Mouse (Mus musculus) kidney, postnatal 4 days (tissue): ENCODE results near the gene Pygm.

Source experiments
- DNase-seq, 2 experiments: peaks; one replicate each; pipeline ENCODE4 v3.0.0; 2021; ENCODE audit warnings: mixed read lengths in 2 of 2

Pygm gene

DNA sequence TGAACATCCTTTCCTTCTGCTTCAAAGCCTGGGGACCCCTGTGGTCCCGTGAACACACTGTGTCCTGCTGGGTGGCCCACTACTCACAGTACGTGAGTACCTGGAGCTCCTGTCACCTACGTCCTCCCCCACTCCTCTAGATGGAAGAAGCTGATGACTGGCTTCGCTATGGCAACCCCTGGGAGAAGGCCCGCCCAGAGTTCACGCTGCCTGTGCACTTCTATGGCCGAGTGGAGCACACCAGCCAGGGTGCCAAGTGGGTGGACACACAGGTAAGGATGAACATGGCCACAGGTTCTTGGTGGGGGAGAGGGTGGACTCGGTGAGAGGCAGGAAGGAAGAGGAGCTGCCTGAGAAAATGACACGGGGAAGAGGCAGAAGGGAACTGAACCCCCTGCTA is 2.0 kb downstream of the Pygm start:
- no peak for DNase-seq

DNA sequence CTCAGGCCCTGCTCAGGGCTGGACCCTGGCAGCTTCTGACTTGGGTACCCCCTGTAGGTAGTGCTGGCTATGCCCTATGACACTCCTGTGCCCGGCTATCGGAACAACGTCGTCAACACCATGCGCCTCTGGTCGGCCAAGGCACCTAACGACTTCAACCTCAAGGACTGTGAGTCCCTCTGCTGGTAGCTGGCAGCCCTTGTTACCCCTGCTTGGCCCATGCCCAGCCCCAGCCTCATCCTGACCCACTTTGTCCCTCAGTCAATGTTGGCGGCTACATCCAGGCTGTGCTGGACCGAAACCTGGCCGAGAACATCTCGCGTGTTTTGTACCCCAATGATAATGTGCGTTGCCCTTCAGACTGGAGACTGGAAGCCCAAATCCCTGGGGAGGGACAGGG is 3.8 kb downstream of the Pygm start:
- no peak for DNase-seq

DNA sequence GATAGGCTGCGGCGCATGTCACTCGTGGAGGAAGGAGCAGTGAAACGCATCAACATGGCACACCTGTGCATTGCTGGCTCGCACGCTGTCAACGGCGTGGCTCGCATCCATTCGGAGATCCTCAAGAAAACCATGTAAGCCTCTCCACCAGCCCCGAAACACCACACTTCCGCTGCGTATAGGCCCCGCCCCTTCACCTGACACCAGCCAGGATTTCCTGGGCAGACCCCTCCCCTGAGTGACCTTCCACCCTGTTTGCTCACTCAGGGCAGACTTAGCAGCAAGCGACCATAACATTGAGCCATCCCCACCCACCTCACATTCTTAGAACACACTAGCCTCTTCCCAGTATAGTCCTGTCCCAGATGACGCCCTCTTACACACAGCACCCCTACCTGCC is 5.6 kb downstream of the Pygm start:
- peak; percentile 58 to 75 for DNase-seq

DNA sequence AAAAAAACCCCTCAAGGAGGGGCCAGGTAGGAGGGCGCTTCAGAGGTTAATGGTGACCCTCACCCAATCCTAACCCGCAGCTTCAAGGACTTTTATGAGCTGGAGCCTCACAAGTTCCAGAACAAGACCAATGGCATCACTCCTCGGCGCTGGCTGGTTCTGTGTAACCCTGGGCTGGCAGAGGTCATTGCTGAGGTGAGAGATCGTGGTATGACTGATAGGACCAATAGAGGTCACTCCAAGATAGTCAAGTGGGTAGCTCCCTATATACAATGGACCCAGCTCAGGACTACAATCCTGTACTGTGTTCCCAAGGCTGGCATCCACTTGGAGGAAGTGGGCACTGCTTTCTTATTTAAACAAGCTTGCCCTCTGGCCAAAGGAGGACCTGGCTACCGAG is 6.1 kb downstream of the Pygm start:
- no peak for DNase-seq

DNA sequence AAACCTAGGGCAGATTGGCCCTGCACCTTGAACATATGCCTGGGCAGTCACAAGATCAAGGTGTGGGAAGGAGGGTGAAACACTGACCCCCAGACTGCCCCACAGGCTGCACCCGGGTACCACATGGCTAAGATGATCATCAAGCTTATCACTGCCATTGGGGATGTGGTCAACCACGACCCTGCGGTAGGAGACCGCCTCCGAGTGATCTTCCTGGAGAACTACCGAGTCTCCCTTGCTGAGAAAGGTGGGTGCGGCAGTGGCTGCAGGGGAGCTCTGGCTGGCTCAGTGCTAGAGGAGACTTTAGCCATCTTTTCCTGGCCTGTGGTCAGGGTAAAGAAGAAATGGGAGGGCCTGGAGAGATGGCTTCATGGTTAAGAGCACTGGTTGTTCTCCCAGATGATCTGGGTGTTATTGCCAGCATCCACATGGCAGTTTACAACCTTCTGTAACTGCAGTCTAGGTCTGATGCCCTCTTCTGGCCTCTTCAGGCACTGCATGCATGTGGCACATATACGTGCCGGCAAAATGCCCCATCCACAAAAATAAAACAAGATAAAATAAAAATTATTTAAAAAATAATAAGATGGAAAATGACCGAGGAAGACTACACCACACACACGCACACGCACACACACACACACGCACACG is 8.7 kb downstream of the Pygm start:
- peak; percentile 47 to 55 for DNase-seq

DNA sequence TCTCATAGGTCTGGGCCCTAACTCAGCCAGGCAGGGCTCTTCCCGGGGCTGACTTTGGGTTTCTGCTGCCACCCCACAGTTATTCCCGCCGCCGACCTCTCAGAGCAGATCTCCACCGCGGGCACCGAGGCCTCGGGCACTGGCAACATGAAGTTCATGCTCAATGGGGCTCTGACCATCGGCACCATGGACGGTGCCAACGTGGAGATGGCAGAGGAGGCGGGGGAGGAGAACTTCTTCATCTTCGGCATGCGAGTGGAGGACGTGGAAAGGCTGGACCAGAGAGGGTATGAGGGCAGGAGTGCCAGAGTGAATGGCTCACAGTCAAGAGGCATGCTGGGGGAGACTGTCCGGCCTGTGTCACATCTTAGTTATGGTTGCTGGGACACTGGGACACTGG is 9.4 kb downstream of the Pygm start:
- DNase-seq, result no peak

DNA sequence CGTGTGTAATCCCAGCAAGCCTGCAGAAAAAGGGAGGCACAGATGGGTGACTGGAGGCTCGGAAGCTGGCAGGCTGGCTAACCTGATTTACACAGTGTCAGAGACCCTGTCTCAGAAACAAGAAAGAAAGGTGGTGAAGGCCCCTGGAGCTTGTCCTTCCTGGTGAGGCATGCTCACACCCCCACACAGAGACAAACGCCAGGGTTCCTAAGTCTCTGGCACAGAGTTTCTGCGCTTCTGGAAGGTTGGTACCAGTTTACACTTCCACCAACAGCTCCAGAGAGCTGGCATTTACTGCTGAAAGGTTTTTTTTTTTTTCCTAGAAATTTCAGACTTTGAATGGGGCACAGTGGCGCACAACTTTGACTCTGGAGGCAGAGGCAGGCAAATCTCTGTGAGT is 12.0 kb downstream of the Pygm start:
- DNase-seq, result no peak

DNA sequence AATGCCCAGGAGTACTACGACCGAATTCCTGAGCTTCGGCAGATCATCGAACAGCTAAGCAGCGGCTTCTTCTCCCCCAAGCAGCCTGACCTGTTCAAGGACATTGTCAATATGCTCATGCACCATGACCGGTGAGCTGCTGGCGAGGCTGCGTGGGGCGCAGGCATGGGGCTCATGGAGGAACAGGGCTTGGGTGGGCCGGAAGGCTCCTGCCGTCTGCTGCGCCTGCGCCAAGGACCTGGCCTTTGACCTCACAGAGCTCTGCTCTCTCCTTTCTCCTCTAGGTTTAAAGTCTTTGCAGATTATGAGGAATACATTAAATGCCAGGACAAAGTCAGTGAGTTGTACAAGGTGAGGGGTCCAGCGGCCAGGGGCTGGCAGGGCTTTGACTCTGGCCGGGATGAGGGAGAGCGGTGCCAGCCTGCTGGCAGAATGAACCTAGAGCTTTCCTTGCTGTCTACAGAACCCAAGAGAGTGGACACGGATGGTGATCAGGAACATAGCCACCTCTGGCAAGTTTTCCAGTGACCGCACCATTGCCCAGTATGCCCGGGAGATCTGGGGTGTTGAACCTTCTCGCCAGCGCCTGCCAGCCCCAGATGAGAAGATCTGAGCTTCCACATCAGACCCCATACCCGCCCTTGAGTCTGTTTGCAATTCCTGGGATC is 13.5 kb downstream of the Pygm start:
- DNase-seq, result no peak

DNA sequence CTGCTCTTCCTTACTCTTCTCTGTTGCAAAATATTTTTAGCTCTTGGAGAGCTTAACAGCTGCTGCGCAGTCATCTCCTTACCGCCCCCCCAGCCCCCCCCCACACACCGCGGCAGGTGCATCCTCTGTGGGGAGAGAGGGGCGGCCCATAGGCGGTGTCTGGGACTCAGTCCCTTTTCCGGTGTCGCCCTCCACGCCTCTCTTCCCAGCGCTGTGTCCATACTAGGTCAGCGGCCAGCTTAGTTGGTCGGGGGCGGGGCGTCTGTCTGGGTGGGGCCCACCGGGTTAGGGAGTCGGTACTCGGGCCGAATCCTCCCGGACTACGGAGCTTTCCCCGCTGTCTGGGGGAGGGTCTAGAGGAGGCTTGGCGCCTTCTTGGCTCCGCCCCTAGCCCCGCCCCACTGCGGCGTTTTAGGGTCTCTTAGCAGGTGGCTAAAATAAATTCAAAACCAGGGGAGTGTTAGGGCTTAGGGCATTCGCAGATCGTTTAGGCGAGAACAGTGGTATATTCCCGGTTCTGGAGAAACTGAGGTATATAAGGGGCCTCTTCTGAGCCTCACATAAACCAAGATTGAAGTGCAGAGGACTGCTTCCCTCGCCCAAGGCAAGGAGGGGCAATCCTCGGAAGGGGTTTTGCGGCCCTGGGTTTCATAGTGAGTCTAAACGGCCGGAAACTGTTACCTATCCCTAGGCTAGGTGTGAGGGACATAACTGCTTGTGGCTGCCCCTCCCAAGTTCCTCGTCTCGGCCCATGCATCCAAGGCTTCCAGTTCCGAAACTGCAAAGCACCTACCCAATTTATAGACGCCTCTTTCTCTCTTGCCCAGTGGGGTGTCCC is 14.5 kb downstream of the Pygm start:
- peak; percentile 82 to 85 for DNase-seq

DNA sequence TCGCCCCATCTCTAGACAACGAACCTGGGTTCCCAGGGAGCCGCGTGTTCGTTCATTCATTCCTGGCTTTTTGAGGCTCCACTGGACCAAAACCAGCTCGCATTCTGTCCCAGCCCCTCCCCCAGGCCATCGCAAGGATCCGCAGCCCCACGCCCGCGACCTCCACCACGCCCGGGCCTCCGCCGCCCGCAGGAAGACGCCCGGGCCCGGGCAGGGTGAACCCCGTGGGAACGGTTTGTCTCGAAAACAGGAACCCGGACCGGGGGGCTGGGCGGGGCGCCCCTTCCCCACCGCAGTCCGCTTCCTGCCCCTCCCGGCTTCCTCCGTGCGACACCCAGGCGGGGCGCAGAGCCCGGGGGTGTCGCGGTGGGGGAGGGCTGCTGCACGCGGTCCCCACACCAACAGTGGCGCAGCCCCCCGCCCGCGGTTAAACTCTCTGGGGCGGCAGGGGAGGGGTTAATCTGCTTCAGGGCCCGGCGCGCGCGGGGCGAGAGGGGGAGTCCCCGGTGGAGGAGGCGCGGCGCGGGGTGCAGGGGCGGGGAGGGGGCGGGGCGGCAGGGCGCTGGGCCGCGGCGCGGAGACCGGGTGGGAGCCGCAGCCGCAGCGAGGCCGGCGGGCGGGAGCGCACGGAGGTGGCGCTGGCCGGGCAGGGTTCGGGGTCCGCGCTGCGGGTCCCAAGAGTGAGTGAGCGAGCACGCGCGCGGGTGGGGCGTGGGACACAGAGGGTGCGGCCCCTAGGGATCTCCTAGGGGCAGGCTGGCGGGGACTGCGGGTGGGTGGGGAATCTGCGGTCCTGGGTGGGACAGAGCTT is 15.3 kb downstream of the Pygm start, which contains the start of gene Rasgrp2:
Gene Rasgrp2 (plus strand): TSS at position 56 of the 811 bp plus-strand sequence.
- DNase-seq, result peak; percentile 67 to 76

DNA sequence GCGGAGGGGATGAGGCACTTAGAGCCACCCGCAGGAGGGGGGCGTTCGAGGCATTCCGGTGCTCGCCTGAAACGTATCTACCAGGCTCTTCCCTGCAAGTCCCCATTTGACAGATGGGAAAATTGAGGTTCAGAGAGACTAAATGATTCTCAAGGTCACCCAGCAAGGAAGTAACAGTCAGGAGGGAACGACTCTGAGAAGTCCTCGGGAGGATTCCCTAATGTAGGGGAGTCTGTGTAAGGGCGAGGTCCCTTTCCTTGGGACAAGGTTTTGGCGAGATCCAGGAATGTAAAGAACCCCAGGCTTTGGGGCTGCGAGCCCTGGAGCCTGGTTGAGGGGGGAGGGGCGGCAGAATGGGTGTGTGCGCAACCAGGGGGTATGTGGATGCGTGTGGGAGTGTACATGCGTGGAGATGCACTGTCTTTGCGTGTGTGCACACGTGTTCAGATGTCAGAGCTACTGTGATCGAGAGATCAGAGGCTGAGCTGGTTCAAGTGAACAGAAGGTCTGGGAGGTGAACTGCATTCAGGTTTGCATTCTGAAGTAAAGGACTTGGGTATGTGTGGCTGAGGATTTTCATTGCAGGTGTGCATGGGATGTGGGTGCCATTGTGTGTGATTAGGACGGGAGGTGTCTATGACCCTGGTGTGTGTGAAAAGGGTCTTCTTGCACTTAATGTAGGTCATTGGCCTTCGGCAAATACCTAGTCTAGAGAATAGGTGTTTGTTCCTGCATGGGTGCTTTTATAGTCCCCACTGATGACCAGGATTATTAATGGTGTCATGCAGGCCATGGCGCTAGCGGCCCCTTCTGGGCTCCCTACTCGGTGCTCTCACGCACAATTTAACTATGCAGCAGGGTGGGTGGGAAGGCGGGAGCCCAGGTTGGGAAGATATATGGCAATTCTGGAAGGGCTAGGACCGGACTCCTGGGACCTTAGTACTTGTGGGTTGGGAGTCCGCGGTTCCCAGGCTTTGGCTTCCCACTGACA is 16.2 kb downstream of the Pygm start:
- peak; percentile 45 to 65 for DNase-seq

DNA sequence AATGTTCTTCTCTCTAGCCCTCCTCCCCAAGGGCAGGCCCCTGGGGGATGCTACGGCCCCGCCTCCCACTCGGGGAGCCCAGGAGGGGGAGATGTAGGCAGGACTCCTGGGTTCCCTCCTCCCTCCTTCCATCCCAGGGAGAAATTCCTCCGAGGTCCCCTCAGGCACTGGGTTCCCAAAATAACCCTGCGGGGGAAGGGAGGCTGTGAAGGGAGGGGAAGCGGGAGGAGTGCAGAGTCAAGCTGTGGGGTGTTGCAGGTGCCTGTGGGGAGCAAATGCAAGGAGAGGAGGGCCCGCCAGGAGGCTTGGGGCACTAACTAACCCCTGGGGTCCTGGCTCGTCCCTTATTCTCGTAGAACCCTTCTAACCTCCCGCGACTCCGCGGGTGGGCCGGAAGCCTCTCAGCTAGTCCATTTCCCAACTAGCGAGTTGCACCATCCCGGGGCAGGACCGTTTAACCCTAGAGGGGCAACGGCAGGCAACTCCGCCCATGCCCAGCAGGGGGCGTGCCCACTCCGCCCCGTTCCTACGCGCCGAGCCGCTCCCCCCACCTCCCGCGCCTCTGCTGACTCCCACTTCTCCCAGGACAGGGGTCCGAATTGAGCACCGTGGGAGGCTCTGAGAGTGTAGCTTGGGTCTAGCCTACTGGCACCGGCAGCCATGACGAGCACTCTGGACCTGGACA is 17.1 kb downstream of the Pygm start:
- peak; percentile 89 to 92 for DNase-seq

DNA sequence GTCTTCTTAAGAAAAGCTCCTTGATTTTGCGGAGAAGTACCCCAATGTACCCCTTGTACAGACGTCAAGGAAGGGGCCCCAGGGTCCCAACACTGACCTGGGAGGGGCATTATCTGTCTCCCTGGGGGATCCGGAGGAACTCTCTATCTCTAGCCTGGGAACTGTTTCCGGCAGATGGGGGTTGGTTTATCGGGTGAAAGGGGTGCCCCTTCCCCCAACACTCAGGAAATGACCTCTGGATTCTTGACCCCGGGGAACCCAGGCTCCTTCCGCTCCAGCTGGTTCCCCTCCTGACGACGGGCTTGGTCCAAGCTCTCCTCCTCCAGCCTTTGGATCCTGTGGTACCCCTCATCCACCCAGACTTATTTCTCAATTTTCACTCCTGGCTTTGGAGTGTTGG is 17.8 kb downstream of the Pygm start:
- DNase-seq, result peak; percentile 72 to 78

DNA sequence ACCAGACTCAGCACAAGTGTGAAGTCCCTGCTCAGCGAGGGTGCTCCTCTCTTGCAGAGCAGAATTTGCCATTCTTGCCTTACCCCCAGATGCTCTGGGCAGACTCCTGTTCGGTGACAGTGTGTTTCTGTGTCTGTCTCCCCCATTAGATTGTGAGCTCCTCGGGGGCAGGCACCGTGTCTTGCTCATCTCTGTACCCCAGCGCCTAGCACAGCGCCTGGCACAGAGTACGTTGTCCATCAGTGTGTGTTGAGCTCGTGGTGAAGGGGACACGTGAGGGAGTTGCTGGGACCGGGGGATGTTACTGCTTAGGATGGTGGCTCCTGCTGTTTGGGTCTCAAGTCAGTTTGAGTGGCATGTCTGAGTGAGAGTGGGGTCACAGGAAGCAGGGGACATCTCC is 19.7 kb downstream of the Pygm start:
- DNase-seq, result no peak

DNA sequence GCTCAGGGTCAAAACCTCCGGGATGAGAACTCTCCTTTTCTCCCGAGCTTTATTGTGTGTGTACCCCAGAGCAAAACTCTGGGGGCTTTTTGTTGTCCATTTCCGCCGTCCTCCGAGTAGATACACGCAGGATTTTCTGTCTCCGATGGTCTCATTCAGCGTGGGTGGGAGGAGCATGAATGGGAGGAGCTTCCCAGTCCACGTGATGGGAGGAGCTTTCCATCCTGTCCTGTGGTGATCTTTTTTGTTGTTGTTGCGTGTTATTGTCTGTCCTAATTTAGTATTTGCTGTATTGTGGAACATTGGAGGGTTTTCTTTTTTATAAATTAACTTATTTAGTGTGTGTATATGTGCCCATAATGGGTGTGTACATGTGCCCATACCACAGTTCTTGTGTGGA is 21.2 kb downstream of the Pygm start:
- DNase-seq, result no peak

DNA sequence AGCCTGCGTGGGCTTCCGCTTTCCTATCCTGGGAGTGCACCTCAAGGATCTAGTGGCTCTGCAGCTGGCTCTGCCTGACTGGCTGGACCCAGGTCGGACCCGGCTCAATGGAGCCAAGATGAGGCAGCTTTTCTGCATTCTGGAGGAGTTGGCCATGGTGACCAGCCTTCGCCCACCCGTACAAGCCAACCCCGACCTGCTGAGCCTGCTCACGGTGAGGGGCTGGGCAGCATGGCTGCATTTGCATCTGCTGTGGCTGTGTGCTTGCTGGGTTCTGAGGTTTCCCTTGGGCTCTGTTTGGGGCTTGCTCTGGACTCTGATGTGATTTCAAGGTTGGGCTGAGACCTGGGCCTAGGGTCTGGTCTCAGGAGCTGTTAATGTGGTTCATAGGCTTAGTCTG is 22.9 kb downstream of the Pygm start:
- peak in 1 of 2 experiments; percentile 13 for DNase-seq

DNA sequence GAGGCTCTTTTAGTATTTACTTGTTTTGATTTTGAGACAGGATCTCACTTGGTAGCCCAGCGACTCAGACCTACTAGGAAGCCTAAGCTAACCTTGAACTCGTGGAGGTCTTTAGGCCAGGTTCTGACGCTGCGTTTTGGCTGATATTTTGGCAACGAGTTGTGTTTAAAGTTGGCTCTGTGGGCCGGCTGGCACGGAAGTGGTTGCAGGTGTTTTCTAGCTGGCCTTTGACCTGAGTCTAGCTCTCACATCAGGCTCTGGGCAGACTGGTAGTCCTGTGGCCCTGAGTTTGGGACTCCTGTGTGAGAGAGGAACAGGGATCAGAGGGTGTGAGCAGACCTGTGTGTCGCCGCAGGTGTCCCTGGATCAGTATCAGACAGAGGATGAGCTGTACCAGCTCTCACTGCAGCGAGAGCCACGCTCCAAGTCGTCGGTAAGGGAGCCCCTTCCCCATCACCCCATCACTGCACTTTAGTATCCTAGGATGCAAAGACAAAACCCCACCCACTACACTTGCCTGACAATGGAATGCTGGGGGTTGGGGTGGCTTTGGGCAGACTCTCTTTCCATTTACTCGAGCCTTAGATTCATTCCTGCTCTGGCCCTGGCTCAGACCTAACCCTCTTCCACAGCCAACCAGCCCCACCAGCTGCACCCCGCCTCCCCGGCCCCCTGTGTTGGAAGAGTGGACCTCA is 23.8 kb downstream of the Pygm start:
- no peak for DNase-seq

DNA sequence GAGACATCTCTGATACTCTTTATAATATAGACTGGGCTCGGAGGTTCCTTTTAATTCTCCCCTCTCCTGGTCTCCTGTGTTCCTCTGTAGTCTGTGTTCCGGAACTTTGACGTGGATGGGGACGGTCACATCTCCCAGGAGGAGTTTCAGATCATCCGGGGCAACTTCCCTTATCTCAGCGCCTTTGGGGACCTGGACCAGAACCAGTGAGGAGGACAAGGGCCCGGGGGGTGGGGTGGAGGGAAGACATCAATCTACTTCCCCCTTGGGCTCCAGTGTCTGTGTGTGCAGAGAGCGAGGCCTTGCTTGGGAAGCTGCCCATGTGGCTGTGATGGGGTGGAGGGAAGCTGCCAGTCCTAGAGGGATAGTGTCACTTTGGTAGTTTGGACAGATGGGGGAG is 24.6 kb downstream of the Pygm start:
- peak in 1 of 2 experiments; percentile 8 for DNase-seq

DNA sequence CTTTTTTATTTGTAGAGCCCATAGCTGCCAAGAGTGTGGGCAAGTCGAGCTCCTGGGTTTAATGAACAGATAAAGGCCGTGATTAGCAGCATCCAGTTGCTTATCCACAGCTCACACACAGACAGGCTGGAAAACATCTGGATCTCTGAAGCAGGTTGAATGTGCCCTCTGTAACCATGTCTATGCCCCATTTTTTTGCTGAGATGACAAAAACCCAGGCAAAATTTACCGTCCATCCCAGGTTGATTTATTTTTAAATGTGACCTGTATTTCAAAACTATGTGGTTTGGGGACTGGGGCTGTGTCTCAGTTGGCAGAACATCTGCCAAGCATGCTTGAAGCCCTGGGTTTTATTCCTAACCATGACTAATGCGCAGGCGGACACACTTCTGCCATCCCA is 25.0 kb downstream of the Pygm start:
- no peak for DNase-seq

DNA sequence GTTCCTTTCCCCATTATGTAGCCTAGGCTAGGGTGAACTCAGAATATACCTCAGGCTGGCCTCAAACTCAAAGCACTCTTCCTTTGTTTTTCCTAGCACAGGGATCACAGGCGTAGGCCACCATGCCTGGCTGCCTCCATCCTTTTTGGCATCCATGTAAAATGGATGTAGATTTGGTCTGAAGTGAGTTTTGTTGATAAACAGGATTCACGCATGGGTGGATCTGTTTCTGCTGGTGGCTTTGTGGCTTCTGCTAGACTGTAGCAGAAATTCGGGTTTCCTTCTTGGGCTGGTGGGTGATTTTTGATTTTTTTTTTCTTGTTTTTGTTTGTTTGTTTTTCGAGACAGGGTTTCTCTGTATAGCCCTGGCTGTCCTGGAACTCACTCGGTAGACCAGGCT is 25.7 kb downstream of the Pygm start:
- DNase-seq, result no peak
